Mouse (Mus musculus): ENCODE measurements around the gene Pkd2.

- no peak for TF ChIP-seq CTCF (IDR thresholded peaks at IDR 0.05; ENCODE audit: insufficient read depth, low read depth, low read length)
- TF ChIP-seq POLR2A (IDR thresholded peaks at IDR 0.05; ENCODE audit: insufficient read depth, low read depth, low read length) = no peak
Observed at GRCm38 (mm10) chr5:104468586-104468985, 9.3 kb downstream of the Pkd2 start.

Data from olfactory bulb, adult 2 months (tissue).